Mouse (Mus musculus) limb, embryonic 12.5 days (tissue): ENCODE data around the gene Fbh1. TPM values are rescaled to one million over a fixed set of nuclear protein-coding genes. Genes with fewer than 3 reads are reported as not detected.
"Not testable (repeated sequence)": the region's sequence is repeated elsewhere in the genome, so short reads cannot be mapped to it uniquely, and the experiment has no call there.

ENCODE experiments used
- ATAC-seq: fragments of 200-750 bp; cut with Nextera tagmentation; 2 replicates; pipeline ENCODE4 v1.8.0; 2017; ENCODE audit warnings: low read depth, moderate TSS enrichment; ENCODE audit not compliant: insufficient number of reproducible peaks, insufficient read depth, low FRiP score, low TSS enrichment
- H3K27ac ChIP-seq: fragments of 300-500 bp; sonication (generic); 2 replicates; pipeline ENCODE4 v1.5.1; 2016; ENCODE audit warnings: mild to moderate bottlenecking, moderate library complexity
- H3K27me3 ChIP-seq: fragments of 300-500 bp; sonication (generic); 2 replicates; pipeline ENCODE4 v1.6.1; 2016; ENCODE audit warnings: mild to moderate bottlenecking, moderate library complexity
- H3K36me3 ChIP-seq: fragments of 300-500 bp; sonication (generic); 2 replicates; pipeline ENCODE4 v1.6.1; 2016; ENCODE audit warnings: mild to moderate bottlenecking, moderate library complexity
- H3K4me1 ChIP-seq: fragments of 300-500 bp; sonication (generic); replicated peaks from 2 replicates; pipeline ENCODE4 v1.6.1; 2016
- H3K4me2 ChIP-seq: fragments of 300-500 bp; sonication (generic); 2 replicates; pipeline ENCODE4 v1.6.1; 2016; ENCODE audit warnings: mild to moderate bottlenecking, moderate library complexity
- H3K4me3 ChIP-seq: fragments of 300-500 bp; sonication (generic); replicated peaks from 2 replicates; pipeline ENCODE4 v1.5.1; 2016; ENCODE audit warnings: mild to moderate bottlenecking
- H3K9ac ChIP-seq: fragments of 300-500 bp; sonication (generic); replicated peaks from 2 replicates; pipeline ENCODE4 v1.6.1; 2016; ENCODE audit warnings: mild to moderate bottlenecking, moderate library complexity
- H3K9me3 ChIP-seq: fragments of 300-500 bp; sonication (generic); 2 replicates; pipeline ENCODE4 v1.6.1; 2016; ENCODE audit warnings: mild to moderate bottlenecking, moderate library complexity
- WGBS: fragments of 180-500 bp; shearing (Covaris S2); methylation state at CpG from one replicate; pipeline ENCODE4 v1.1.7; 2016; 5-methylcytosine and 5-hydroxymethylcytosine counted together
- polyA plus RNA-seq: library from polyadenylated mRNA; unstranded; fragments of >200 nt; fragmentation: Nextera tagmentation; extraction: Ambion mirVana; gene quantifications from 2 replicates; pipeline ENCODE4 v1.2.1, GENCODE M21; 2016

Gene Fbh1
- polyA plus RNA-seq, 1 experiment from 2014 or later, result 146 TPM

DNA sequence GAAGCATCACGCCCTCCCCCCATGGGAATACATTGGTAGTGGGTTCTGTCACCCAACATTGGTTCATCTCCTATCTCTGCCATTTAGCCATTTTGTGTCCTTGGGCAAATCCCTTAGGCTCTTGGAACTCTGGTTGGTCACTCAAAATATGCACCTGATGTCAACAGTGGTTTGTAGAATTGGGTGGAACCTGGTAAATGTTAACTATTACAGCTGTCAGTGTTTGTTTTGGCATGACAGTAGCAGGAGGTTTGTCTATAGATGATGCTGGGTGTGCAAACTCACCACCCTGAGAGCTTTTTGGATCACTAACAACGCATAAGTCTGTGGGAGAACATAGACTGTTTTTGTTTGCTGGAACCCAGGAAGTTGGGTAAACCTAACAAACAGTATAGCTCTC lies 58.8 kb downstream of the Fbh1 start:
- H3K9me3 ChIP-seq, result no peaks in the 10 kb centered on the region
- no peaks in the 10 kb centered on the region for H3K36me3 ChIP-seq
- H3K27ac ChIP-seq, result no peak overlapping the region
- no peaks in the 10 kb centered on the region for H3K4me1 ChIP-seq
- ATAC-seq, result no peak
- no peak overlapping the region for H3K9ac ChIP-seq
- 77% methylated on average over 2 of the region's 2 CpGs for WGBS
- no peaks in the 10 kb centered on the region for H3K27me3 ChIP-seq
- no peak overlapping the region for H3K4me3 ChIP-seq
- no peak overlapping the region for H3K4me2 ChIP-seq

GRCm38 (mm10) chr2:11714535-11714934 lies 62.8 kb downstream of the Fbh1 start:
- Histone ChIP-seq H3K36me3 (no peaks in the 10 kb centered on the region), H3K27me3 (0 out of 2 replicates have a peak, but pooled peaks cover 3% of the 10 kb centered on the region), H3K4me3 (no peak overlapping the region), H3K9ac (no peak overlapping the region), H3K4me1 (no peaks in the 10 kb centered on the region), H3K4me2 (no peak overlapping the region), H3K9me3 (no peaks in the 10 kb centered on the region), H3K27ac (no peak overlapping the region)
- WGBS, result 81% methylated on average over 4 of the region's 4 CpGs
- ATAC-seq, result no peak

GRCm38 (mm10) chr2:11713021-11713420 lies 64.4 kb downstream of the Fbh1 start:
- ATAC-seq, result no peak
- Histone ChIP-seq H3K36me3 (no peaks in the 10 kb centered on the region), H3K4me2 (no peak overlapping the region), H3K27ac (no peak overlapping the region), H3K4me3 (no peak overlapping the region), H3K9me3 (no peaks in the 10 kb centered on the region), H3K27me3 (peaks cover 11% of the 10 kb centered on the region; the same call in 1 of the 2 replicates), H3K9ac (no peak overlapping the region), H3K4me1 (no peaks in the 10 kb centered on the region)
- WGBS, result 68% methylated on average over 3 of the region's 3 CpGs

GRCm38 (mm10) chr2:11712483-11712990 lies 64.8 kb downstream of the Fbh1 start:
- Histone ChIP-seq H3K4me2 (no peak overlapping the region), H3K27ac (no peak overlapping the region), H3K27me3 (peaks cover 15% of the 10 kb centered on the region; the same call in 1 of the 2 replicates), H3K36me3 (no peaks in the 10 kb centered on the region), H3K9ac (no peak overlapping the region), H3K4me1 (no peaks in the 10 kb centered on the region), H3K4me3 (no peak overlapping the region), H3K9me3 (no peaks in the 10 kb centered on the region)
- ATAC-seq, result no peak
- 78% methylated on average over 6 of the region's 6 CpGs for WGBS

DNA sequence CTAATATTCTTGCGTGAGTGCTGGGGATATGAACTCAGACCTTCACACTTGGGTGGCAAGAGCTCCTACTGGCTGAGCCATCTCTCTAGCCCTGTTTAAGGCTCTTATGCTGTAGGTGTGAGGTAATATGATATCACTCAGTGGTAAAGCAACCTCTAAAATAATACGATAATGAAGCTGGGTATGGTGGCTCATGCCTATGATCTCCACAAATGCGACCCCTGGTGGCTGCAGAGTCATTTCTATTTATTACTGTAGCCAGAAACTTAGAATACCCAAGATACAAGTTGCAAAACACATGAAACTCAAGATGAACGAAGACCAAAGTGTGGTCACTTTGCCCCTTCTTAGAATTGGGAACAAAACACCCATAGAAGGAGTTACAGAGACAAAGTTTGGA lies 67.3 kb downstream of the Fbh1 start:
- H3K4me2 ChIP-seq, H3K36me3 ChIP-seq, H3K9ac ChIP-seq, H3K4me3 ChIP-seq, ATAC-seq, H3K9me3 ChIP-seq, H3K27ac ChIP-seq, H3K4me1 ChIP-seq: not testable (repeated sequence)
- H3K27me3 ChIP-seq, result peaks cover 36% of the 10 kb centered on the region
- WGBS, result 55% methylated on average over 4 of the region's 4 CpGs

GRCm38 (mm10) chr2:11708538-11708937 lies 68.8 kb downstream of the Fbh1 start:
- H3K9ac ChIP-seq, result no peak overlapping the region
- no peak overlapping the region for H3K4me3 ChIP-seq
- no peaks in the 10 kb centered on the region for H3K9me3 ChIP-seq
- no peak for ATAC-seq
- 83% methylated on average over 5 of the region's 5 CpGs for whole genome bisulfite sequencing
- H3K4me2 ChIP-seq, result no peak overlapping the region
- peaks cover 6% of the 10 kb centered on the region for H3K4me1 ChIP-seq
- no peaks in the 10 kb centered on the region for H3K36me3 ChIP-seq
- no peak overlapping the region for H3K27ac ChIP-seq
- H3K27me3 ChIP-seq, result peaks cover 48% of the 10 kb centered on the region

DNA sequence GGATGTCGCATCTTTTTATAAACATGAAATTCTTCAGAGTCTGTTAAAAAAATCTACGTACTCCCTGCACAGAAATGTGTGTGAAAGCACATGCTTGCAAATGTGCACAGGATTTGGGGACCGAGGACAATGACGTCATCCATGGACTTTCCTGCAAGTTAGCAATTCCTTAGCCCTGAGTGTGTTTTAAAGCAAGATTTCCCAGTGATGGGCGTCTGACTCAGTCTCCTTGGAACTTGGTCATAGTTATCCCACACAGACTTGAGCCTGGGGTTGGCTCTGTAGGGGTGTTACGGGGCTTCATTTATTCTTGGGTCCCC lies 70.7 kb downstream of the Fbh1 start:
- no peak for ATAC-seq
- no peaks in the 10 kb centered on the region for H3K36me3 ChIP-seq
- H3K4me2 ChIP-seq, result peak overlapping the region; percentile 98
- peaks cover 6% of the 10 kb centered on the region for H3K4me1 ChIP-seq
- peaks cover 48% of the 10 kb centered on the region for H3K27me3 ChIP-seq
- no peak overlapping the region for H3K4me3 ChIP-seq
- WGBS, result 37% methylated on average over 6 of the region's 6 CpGs
- no peak overlapping the region for H3K9ac ChIP-seq
- H3K27ac ChIP-seq, result no peak overlapping the region
- no peaks in the 10 kb centered on the region for H3K9me3 ChIP-seq

DNA sequence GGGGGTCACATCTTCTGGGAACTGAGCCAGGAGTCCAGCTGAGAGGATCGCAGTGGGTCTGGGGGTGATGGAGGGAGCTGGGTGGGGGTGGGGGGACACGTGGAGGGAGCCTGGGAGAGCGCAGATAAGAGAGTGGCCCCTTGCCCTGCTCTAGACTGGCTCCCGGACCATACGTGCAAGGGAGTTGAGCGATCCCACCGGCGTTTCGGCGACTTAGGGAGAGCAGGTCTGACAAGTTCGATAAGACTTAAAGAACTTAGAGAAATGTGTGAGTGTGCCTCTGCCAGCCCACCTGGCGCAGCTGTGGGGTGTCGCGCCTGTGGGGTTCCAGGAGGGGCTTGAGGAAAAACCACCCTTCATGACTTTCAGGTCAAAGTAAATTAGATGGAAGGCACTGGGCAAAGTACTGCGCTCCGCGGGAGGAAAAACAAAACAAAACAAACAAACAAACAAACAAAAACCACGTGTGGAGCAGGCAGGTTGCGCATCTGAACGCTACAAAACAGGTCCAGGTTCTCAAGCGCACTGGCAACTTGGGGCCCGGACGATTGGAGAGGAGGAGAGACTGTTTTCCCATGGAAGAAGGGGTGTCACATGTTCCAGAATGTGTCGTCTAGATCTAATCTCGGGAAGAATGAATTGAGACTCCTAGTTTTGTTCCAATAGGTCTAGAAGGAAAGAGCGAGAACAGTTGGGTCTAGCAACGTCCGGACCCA lies 71.2 kb downstream of the Fbh1 start:
- Histone ChIP-seq H3K4me1 (peaks cover 6% of the 10 kb centered on the region), H3K4me2 (peak overlapping the region; percentile 98), H3K9ac (peak overlapping the region; percentile 64), H3K27ac (no peak overlapping the region), H3K9me3 (no peaks in the 10 kb centered on the region), H3K36me3 (no peaks in the 10 kb centered on the region), H3K27me3 (peaks cover 48% of the 10 kb centered on the region), H3K4me3 (peak overlapping the region; percentile 64)
- ATAC-seq, result peak; percentile 9; the same call in 1 of the 2 replicates
- WGBS, result 3% methylated on average over 28 of the region's 28 CpGs

GRCm38 (mm10) chr2:11705201-11706025 lies 72.0 kb downstream of the Fbh1 start, which contains the start of gene Il15ra:
Gene Il15ra (plus strand): TSS chr2:11705290.
- WGBS, result under 1% methylated on average over 37 of the region's 37 CpGs
- Histone ChIP-seq H3K9me3 (no peaks in the 10 kb centered on the region), H3K27ac (no peak within 1 kb of the TSS), H3K27me3 (peaks cover 48% of the 10 kb centered on the region), H3K4me3 (peak within 1 kb of the TSS; percentile 64), H3K9ac (peak within 1 kb of the TSS; percentile 64), H3K36me3 (no peaks in the 10 kb centered on the region), H3K4me1 (peaks cover 6% of the 10 kb centered on the region), H3K4me2 (peak within 1 kb of the TSS; percentile 98)
- ATAC-seq, result peak; percentile 63

- Histone ChIP-seq H3K36me3 (no peaks in the 10 kb centered on the region), H3K9ac (no peak overlapping the region), H3K4me3 (no peak overlapping the region), H3K27me3 (peaks cover 10% of the 10 kb centered on the region; the same call in 1 of the 2 replicates), H3K4me1 (no peaks in the 10 kb centered on the region), H3K4me2 (no peak overlapping the region), H3K9me3 (no peaks in the 10 kb centered on the region), H3K27ac (no peak overlapping the region)
- ATAC-seq, result no peak
- WGBS, result 88% methylated on average over 2 of the region's 2 CpGs
Measured at GRCm38 (mm10) chr2:11699905-11700304, 77.5 kb downstream of the Fbh1 start.

DNA sequence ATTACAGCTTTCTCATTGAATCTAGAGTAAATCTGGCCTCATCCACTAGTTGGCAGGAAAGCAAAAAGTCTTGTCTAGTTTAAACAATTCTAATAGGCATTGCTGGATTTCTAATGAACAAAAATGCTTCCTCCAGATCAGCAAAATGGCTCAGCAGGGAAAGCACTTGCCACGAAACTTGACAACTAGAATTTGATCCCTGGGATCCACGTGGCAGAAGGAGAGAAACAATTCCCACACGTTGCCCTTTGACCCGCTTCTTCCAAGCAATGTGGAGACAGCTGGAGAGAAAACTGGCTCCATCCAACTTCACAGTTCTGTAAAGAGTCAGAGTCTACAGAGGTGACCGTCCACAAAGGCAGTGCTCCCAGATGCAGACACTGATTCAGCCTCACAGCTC lies 78.4 kb downstream of the Fbh1 start:
- H3K4me3 ChIP-seq, result no peak overlapping the region
- H3K4me2 ChIP-seq, result no peak overlapping the region
- H3K9me3 ChIP-seq, result no peaks in the 10 kb centered on the region
- H3K4me1 ChIP-seq, result no peaks in the 10 kb centered on the region
- ATAC-seq, result no peak
- no peak overlapping the region for H3K27ac ChIP-seq
- 0 out of 2 replicates have a peak, but pooled peaks cover 3% of the 10 kb centered on the region for H3K27me3 ChIP-seq
- H3K9ac ChIP-seq, result no peak overlapping the region
- 58% methylated on average over 5 of the region's 5 CpGs for WGBS
- no peaks in the 10 kb centered on the region for H3K36me3 ChIP-seq
